Mouse (Mus musculus) CD4-positive helper T cell, adult 2 months (primary cell): ENCODE measurements around the gene Saa3.
A peak's percentile ranks its signal among the peaks of the same experiment; 100 is the strongest.
"Not testable (repeated sequence)": the region's sequence is repeated elsewhere in the genome, so short reads cannot be mapped to it uniquely, and the experiment has no call there.

Experiments
- DNase-seq: peaks from one replicate; pipeline ENCODE4 v3.0.0-alpha.2; 2012; ENCODE audit warnings: low read depth, missing footprints, low spot score

The Saa3 gene

DNA sequence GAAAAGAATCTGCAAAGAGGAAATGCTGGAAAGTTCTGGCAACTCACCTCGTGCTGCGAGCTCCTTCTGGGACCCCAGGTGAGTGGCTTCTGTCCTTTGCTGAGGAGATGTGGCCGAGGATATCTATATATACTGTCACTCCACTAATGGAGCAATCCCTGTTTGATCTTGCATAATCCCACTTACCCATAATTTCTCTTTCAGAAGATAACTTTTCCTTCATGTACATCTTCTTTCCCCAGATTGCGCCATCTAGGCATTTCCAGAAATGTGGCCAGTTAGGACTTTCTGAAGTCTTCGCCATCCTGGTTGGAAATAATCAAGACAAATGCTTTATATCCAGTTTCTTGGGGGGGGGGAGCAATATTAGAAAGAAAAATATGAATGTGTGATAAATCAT is at the start of gene Saa3:
Gene Saa3 (minus strand): TSS at position 101 of the 400 bp plus-strand sequence.
- DNase-seq: no peak

GRCm38 (mm10) chr7:46764672-46765071 is 49.2 kb upstream of the Saa3 start:
- no peak for DNase-seq

DNA sequence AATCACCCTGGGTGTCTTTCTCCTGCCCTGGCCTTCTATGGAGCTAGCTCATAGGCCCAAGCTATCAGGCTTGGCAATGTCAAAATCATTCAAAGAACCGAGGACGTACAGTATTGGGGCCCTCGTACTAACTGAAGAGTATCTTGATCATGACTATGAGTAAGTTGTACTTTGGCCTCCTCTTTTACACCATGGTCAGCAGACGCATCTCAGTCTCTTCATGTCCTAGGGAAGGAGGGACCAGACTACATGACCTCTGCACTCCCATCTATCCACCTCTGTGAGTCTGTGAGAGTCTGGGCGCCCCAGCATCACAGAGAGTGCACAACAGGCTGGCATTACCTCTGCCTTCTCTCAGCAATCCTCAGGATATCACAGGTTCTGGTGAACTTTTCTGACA is 47.1 kb upstream of the Saa3 start:
- DNase-seq: no peak

DNA sequence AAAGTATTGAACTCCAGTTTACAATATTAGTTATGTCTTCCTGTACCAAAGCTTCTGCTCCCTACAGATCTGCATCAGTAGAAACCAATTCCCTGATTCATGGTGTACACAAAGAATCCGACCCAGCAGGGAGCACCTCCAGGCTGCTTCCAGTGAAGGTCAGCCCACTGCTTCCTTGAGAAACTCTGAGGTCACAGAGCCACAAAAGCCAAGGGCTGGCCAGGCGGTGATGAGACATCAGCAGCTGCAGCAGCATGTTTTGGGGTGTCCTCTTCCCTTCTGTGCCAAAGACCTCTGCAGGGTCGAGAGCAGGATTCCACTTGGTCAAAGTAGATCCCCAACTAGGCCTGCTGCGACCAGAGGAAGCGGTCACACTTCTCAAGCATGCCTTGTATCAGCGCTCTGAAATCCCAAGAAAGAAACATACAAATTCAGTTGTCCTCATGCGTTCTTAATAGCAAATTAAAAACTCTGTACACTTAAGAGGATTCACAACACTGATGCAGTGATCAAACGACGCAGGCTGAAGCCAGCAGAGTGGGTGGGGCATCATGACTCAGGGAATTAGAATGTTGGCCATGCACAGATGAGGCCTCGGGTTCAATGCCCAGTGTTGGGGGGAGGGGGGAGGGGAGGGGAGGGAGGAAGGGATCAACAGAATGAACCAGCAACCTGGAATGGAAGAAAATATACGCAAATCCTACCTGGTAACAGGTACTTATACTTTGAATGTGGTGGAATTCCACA is 45.7 kb upstream of the Saa3 start:
- DNase-seq: no peak

DNA sequence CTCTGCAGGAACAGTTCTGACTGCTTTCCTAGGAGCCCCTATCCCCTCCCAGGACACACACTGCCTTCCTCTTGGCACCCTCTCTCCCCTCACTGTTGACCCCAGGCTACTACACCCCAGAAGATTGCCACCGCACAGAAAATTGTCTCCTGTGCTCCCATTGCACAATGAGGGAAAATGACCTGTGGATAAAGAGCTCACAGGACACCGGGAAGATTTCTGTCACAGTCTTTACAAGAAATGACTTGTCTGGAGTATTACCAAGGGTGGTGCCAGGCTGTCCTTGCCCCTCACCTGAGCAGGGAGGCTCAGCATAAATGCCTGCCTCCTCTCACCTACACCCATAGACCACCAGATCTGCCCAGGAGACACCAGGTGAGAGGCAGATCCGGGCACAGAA is 36.0 kb upstream of the Saa3 start, which contains the start of gene Saa2:
Gene Saa2 (plus strand): TSS at position 301 of the 400 bp plus-strand sequence.
- DNase-seq: no peak

- DNase-seq: no peak
Observed at GRCm38 (mm10) chr7:46748459-46748858, 33.0 kb upstream of the Saa3 start.

DNA sequence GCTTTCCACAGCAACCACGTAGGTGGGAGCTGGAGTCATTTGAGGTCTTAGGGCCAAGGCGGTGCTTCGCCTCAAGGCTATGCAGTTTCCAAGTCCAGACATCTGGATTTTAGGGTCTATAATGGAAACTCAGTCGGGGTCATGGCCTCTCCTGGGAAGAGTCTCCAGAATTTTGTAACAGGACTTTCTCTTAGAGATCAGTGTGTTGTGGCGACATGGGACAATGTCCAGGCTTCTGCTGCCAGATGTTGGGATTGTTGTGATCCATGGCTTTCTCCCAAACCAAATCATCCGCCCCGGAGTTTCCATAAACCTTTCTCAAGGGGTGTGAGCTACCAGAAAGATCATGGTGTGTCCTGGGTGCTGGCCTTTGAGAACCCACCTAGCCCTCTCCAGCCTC is 30.9 kb upstream of the Saa3 start:
- no peak for DNase-seq

GRCm38 (mm10) chr7:46745816-46746215 is 30.3 kb upstream of the Saa3 start:
- DNase-seq: no peak

DNA sequence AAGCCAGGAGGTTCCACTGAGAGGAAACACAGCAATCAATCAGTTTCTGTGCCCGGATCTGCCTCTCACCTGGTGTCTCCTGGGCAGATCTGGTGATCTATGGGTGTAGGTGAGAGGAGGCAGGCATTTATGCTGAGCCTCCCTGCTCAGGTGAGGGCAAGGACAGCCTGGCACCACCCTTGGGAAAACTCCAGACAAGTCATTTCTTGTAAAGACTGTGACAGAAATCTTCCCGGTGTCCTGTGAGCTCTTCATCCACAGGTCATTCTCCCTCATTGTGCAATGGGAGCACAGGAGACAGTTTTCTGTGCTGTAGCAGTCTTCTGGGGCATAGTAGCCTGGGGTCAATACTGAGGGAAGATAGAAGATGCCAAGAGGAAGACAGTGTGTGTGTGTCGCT is 27.4 kb upstream of the Saa3 start, which contains the start of gene Saa1:
Gene Saa1 (minus strand): TSS at position 101 of the 400 bp plus-strand sequence.
- DNase-seq: not testable (repeated sequence)

- DNase-seq: not testable (repeated sequence)
Observed at GRCm38 (mm10) chr7:46740041-46740440, 24.5 kb upstream of the Saa3 start.

- DNase-seq: no peak
Observed at GRCm38 (mm10) chr7:46738561-46739460, 23.3 kb upstream of the Saa3 start.

- no peak for DNase-seq
Observed at GRCm38 (mm10) chr7:46734983-46735382, 19.5 kb upstream of the Saa3 start.

GRCm38 (mm10) chr7:46732458-46732857 is 17.0 kb upstream of the Saa3 start, which contains the start of gene Saa4:
Gene Saa4, minus strand, starts transcription at chr7:46732603.
- DNase-seq: no peak

DNA sequence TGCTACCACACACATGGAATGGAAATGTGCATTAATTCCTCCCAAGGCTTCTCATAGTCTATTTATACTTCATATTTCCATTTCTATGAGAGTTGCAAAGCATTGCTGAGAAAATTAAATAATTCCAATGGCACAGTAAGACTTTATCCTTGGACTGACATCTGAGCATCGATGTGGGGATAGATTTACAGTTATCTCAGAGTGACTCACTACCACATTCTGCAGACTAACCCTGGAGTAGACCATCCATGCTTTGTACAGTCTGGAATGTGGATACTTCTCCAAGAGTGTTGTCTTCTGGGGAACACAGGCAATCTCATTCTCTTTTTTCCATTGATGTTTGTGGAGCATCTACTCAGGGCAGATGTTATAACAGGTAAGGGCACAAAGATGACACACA is 12.1 kb upstream of the Saa3 start:
- DNase-seq: no peak

DNA sequence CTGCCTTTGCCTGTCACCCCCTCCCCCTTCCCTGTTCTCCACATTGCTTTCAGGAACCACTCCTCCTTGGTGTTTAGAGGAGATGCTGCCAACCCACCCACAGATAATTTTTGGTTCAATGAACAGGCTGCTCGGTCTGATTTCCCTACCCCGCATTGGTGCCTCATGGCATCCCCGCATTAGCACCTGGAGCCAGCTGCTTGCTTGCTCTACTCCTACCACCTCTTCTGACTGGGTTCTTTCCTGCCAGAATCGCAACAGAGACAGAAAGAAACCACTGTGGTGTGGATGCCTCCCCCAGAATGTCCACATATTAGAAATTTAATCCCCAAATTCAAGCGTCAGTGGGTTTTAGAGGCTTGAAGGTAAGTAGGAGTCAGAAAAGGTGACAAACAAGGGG is 8.9 kb upstream of the Saa3 start:
- DNase-seq: no peak

- no peak for DNase-seq
Observed at GRCm38 (mm10) chr7:46723849-46724248, 8.3 kb upstream of the Saa3 start.

DNA sequence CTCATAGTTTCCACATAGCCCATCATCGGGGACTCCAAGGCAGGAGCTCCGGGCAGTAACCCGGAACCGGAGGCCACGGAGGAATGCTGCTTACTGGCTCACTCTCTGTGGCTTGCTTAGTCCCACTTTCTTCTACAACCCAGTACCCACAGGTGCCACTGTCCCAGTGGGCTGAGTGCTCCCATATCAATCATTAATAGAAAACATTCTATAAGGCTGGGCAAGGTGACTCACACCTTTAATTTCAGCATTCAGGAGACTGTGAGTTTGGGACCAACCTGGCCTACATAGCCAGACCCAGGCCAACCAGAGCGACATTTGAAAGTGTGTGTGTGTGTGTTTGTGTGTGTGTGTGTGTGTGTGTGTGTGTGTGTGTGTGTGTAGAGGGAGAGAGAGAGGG is 7.9 kb upstream of the Saa3 start:
- DNase-seq: no peak

DNA sequence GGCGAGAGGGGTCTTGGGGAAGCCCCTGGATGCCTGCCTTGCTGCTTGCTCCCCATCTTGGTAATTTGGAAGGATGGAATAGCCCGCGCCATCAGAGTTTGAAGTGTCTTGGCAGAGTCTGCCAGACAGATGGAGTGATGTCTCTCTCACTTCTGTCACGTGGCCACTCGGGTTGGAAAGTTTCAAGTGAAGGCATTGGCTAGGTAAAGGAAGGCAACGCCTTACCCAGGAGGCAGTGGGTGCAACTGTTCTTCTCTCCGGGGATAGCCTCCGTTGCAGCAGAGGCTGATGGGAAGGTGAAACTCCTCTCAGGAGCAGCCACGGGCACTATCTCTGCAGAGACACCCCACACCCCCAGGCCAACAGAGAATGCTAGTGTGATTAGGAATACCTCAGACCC is 5.0 kb upstream of the Saa3 start:
- no peak for DNase-seq

GRCm38 (mm10) chr7:46719526-46719925 is 4.0 kb upstream of the Saa3 start:
- DNase-seq: no peak

DNA sequence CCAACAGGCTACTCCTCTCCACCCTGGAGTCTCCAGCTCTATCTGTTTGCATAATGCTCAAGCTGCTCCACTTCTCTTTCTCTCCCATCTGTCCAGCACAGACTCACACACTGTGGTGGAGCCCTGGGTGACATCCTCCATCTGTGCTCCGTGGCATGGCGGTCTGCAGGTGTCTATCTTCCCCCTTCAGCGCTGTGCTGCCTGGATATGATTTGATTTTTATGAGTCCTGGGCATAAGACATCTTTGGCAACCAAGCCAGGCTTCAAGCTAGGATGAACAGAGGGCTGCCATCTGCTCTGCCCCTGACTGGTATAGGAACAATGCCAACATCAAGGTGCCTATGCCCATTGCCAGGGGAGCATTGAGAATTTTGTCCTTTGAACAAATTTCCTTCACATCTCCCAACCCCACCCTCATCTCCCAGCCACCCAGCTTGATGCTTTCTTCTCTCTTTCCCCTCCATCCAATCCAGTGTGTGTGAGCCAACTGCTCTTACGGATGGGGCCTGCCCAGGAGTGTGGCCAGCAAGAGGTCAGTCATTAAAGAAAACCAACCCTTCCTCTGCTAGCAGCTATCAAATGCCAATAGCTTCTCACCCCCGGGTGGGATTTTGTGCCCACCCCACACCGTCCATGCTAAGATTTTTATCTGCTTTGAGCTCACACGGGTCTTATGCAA is 3.2 kb upstream of the Saa3 start:
- no peak for DNase-seq

DNA sequence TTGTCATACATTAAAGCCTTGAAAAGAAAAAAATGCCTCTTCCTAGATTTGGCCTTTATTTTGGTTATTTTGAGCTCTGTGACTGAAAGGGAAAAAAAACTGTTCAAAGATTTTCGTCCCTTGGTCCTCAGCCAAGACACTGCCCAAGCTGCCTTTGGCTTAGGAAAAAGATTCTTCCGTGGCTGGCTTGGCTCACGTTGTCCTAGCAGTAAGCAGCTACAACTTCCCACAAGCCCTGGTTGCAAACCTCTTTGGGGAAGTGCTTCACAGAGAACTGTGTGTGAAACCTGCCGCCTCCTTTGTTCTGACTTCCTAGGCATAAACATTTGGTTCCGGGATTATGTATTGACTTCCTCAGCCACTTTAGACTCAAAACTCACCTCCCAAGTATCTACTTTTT is 1.4 kb upstream of the Saa3 start:
- no peak for DNase-seq

DNA sequence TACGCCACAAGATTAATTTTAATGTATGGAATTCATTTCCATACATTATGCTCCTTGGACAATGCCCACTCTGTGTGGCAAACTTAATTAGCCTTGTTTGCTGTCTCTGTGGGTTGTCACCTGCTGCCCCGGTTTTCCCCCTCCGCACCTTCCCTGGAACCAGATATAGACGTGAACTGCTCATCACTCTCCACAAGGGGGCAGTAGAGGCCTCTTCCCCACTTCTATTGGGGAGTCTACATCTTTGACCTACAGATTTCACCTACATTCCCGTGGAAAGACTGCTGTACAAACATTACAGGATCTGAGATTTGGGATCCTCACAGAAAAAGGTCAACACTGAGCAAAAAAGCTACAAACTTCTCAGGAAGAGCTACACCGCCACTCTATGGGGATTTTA is 982 bp downstream of the Saa3 start:
- DNase-seq: peak; percentile 64
